Mouse (Mus musculus): ENCODE results near the gene Kif19a. TPM values are rescaled to one million over a fixed set of nuclear protein-coding genes. Genes with fewer than 3 reads are reported as not detected.
A peak's percentile ranks its signal among the peaks of the same experiment; 100 is the strongest.

The Kif19a gene
- polyA plus RNA-seq, 1 experiment from 2014 or later: 0.40 TPM

DNA sequence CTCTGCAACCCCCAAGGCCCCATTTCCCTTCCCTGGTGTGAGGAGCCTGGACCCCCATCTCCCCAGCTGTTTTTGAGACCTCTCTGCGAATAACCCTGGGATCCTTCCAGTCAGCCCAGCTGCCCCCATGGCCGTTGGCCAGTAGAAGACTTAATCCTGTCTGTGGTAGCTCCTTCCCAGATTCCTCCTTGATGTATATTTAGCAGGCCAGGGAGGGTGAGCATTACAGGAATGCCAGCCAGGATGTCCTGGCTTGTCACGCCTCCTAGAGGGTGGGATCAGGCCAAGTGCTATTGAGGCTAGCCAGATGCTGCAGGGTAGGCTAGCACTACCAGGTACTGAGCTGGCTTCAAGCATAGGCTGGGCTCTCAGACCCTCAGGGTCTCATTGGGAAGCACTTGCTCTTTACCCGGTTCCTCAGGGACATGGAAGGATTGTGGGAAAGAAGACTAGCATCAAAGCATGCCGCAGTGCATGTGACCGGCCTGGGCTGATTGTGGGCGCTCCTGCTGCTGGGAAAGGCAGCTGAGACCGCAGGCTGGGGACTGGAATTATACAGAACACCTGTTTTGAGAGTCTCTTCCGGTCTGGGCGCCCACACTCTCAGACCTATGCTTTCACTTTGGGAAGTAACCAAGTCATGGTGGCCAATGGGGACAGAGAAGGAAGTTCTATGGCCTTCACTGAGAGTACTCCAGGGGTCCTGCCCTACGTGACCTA lies 49.8 kb downstream of the Kif19a start:
- Histone ChIP-seq H3K4me3 (no peak overlapping the region), H3K9me3 (no peaks in the 10 kb centered on the region), H3K9ac (no peak overlapping the region), H3K4me2 (no peak overlapping the region), H3K4me1 (peaks cover 9% of the 10 kb centered on the region), H3K36me3 (no peaks in the 10 kb centered on the region), H3K27ac (no peak overlapping the region), H3K27me3 (no peaks in the 10 kb centered on the region)
- no peak for ATAC-seq (ENCODE audit: borderline replicate concordance, extremely low read depth, low FRiP score, low TSS enrichment)
- 59% methylated on average over 11 of the region's 11 CpGs for WGBS

DNA sequence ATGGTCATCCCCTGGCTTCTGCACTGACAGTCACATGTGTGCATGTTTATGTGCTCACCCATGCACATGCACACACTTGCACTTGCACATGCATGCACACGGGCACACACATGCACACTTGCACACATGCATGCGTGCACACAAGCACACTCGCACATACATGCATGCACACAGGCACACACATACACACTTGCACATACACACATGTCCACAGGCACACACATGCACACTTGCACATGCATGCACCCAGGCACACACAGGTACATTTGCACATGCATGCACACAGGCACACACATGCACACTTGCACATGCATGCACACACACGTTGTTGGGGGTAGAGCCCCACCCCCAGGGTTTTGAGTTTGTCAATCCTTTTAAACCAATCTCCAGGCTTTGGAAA lies 51.7 kb downstream of the Kif19a start:
- Histone ChIP-seq H3K9me3 (no peaks in the 10 kb centered on the region), H3K36me3 (no peaks in the 10 kb centered on the region), H3K27ac (no peak overlapping the region), H3K27me3 (no peaks in the 10 kb centered on the region), H3K4me1 (peaks cover 16% of the 10 kb centered on the region), H3K4me3 (no peak overlapping the region), H3K9ac (no peak overlapping the region), H3K4me2 (no peak overlapping the region)
- ATAC-seq (ENCODE audit: borderline replicate concordance, extremely low read depth, low FRiP score, low TSS enrichment): no peak
- WGBS: 83% methylated on average over 4 of the region's 4 CpGs

- no peaks in the 10 kb centered on the region for H3K27me3 ChIP-seq
- no peak overlapping the region for H3K4me2 ChIP-seq
- H3K9ac ChIP-seq: no peak overlapping the region
- peaks cover 25% of the 10 kb centered on the region for H3K4me1 ChIP-seq
- no peaks in the 10 kb centered on the region for H3K9me3 ChIP-seq
- no peaks in the 10 kb centered on the region for H3K36me3 ChIP-seq
- no peak for ATAC-seq (ENCODE audit: borderline replicate concordance, extremely low read depth, low FRiP score, low TSS enrichment)
- no peak overlapping the region for H3K4me3 ChIP-seq
- H3K27ac ChIP-seq: no peak overlapping the region
- WGBS: 91% methylated on average over 7 of the region's 7 CpGs
These were observed 53.0 kb downstream of the Kif19a start for GRCm38 (mm10) chr11:114818185-114818584.

DNA sequence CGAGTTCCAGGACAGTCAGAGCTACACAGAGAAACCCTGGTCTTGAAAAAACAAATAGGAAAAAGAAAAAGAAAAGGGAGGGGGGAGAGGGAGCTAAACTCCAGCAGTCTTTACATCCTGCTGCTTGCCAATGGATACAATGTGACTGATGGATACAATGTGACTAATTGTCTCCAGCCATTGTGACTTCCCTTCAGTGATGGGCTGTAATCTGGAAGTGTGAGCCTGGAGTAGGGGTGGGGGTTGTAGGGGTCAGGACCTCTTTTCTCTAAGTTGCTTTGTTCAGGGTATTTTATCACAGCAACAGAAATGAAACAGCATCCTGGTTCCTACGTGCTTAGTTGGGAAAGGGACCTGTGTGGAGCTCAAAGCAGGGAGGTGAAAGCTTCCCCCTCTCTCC lies 53.9 kb downstream of the Kif19a start:
- Histone ChIP-seq H3K9ac (no peak overlapping the region), H3K4me1 (peaks cover 34% of the 10 kb centered on the region), H3K27me3 (no peaks in the 10 kb centered on the region), H3K9me3 (no peaks in the 10 kb centered on the region), H3K4me3 (no peak overlapping the region), H3K27ac (peak overlapping the region; percentile 74; the same call in 1 of the 2 replicates), H3K4me2 (no peak overlapping the region), H3K36me3 (no peaks in the 10 kb centered on the region)
- no peak for ATAC-seq (ENCODE audit: borderline replicate concordance, extremely low read depth, low FRiP score, low TSS enrichment)
- WGBS: 41% methylated on average over 2 of the region's 2 CpGs

DNA sequence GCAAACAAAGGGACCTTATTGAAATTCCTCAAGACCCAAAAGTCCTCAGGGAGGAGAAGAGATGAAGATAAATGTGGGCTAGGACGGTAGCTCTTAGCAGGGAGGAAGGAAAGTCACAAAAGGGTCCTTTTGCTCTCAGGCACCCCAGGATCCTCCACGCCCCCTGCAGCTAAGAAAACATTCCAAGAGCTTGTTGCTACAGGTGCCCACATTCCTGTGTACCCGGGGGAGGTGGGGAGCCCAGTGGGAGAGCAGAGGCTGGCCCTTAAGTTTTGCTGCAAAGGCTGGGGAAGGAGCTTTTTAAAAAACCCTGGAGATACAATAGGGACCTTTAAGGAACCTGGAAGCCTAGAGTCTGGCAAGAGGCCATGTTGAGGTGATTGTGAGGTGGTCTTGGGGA lies 55.3 kb downstream of the Kif19a start:
- no peaks in the 10 kb centered on the region for H3K36me3 ChIP-seq
- H3K9ac ChIP-seq: no peak overlapping the region
- peak; percentile 43; the same call in 1 of the 2 replicates for ATAC-seq (ENCODE audit: borderline replicate concordance, extremely low read depth, low FRiP score, low TSS enrichment)
- no peak overlapping the region for H3K4me3 ChIP-seq
- peaks cover 27% of the 10 kb centered on the region for H3K4me1 ChIP-seq
- peak overlapping the region; percentile 74 for H3K27ac ChIP-seq
- no peaks in the 10 kb centered on the region for H3K9me3 ChIP-seq
- H3K4me2 ChIP-seq: no peak overlapping the region
- 19% methylated on average over 3 of the region's 3 CpGs for WGBS
- no peaks in the 10 kb centered on the region for H3K27me3 ChIP-seq

DNA sequence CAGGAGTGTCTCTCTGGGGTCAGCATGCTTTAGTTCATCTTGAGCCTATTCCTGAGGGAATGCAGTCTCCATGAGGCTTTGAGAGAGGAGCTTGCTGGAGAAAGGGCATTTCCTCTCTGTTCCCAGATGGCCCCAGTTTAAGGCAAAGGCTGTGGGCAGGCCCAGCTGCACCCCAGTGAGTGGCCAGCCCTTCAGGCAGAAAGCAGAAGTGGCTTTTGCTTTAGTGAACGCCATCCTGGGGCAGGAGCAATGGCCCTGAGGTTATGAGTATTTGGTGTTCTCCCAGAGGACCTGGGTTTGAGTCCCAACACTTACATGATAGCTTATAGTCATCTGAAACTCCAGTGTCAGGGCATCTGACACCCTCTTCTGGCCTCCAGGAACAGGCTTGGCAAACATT lies 56.1 kb downstream of the Kif19a start:
- no peak for ATAC-seq (ENCODE audit: borderline replicate concordance, extremely low read depth, low FRiP score, low TSS enrichment)
- no peak overlapping the region for H3K4me3 ChIP-seq
- no peak overlapping the region for H3K4me2 ChIP-seq
- no peaks in the 10 kb centered on the region for H3K36me3 ChIP-seq
- 36% methylated on average over 1 of the region's 1 CpGs for WGBS
- H3K9me3 ChIP-seq: no peaks in the 10 kb centered on the region
- H3K4me1 ChIP-seq: peaks cover 27% of the 10 kb centered on the region
- no peaks in the 10 kb centered on the region for H3K27me3 ChIP-seq
- no peak overlapping the region for H3K9ac ChIP-seq
- peak overlapping the region; percentile 74 for H3K27ac ChIP-seq

DNA sequence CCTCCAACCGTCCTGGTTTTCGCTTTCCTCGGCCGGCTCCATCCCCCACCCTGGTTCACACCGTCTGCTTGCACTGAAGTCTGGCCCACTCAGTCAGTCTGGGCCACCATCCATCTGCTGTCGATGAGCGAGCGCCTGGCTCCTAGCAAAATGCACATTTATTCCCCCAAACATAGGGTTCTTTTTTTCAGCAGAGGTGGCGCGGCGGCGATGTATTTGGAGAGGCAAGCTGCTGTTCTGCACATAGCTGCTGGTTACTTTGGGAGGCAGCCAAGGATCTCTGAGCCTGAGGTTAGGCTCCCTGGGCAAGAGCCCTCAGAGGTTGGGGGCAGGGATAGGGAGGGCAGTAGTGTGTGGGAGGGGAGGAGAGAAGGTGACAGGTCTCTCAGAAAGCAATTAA lies 57.5 kb downstream of the Kif19a start:
- Histone ChIP-seq H3K4me2 (peak overlapping the region; percentile 21; the same call in 1 of the 2 replicates), H3K27ac (peak overlapping the region; percentile 91), H3K4me1 (peaks cover 32% of the 10 kb centered on the region), H3K9ac (no peak overlapping the region), H3K4me3 (no peak overlapping the region), H3K36me3 (no peaks in the 10 kb centered on the region), H3K9me3 (no peaks in the 10 kb centered on the region), H3K27me3 (no peaks in the 10 kb centered on the region)
- WGBS: 35% methylated on average over 12 of the region's 12 CpGs
- ATAC-seq (ENCODE audit: borderline replicate concordance, extremely low read depth, low FRiP score, low TSS enrichment): peak; percentile 80

DNA sequence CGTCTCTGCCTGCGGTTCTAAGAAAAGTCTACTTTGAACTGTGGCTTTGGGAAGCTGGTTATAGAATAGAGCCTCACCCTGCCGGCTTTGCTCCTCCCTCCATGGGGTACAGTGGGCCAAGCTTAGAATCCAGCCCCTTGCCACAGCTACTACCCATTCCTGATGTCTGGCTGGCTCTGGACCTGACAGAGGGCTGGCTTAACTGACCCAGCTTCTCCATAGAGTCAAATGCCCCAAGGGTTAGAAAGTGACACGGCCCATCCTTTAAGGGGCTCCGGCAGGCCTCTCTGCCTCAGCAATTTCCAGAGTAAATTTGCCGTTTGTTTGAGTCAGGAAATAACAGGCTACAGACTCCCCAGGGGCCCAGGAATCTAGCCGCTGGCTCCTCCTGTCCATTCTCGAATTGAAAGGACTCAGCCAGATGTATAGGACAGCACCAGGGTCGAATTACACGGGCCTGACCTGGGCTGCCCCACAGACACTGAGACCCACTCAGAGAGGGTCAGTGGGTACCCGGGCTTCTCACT lies 58.1 kb downstream of the Kif19a start:
- 0 out of 2 replicates have a peak, but pooled peaks have one; percentile 43 for ATAC-seq (ENCODE audit: borderline replicate concordance, extremely low read depth, low FRiP score, low TSS enrichment)
- no peak overlapping the region for H3K9ac ChIP-seq
- H3K9me3 ChIP-seq: no peaks in the 10 kb centered on the region
- 12% methylated on average over 11 of the region's 11 CpGs for WGBS
- H3K36me3 ChIP-seq: no peaks in the 10 kb centered on the region
- H3K4me2 ChIP-seq: peak overlapping the region; percentile 21; the same call in 1 of the 2 replicates
- H3K27me3 ChIP-seq: no peaks in the 10 kb centered on the region
- no peak overlapping the region for H3K4me3 ChIP-seq
- H3K4me1 ChIP-seq: peaks cover 34% of the 10 kb centered on the region
- peak overlapping the region; percentile 91 for H3K27ac ChIP-seq

- Histone ChIP-seq H3K36me3 (no peaks in the 10 kb centered on the region), H3K27ac (0 out of 2 replicates have a peak overlapping the region, but pooled peaks have one; percentile 41), H3K4me3 (no peak overlapping the region), H3K9me3 (no peaks in the 10 kb centered on the region), H3K9ac (no peak overlapping the region), H3K27me3 (no peaks in the 10 kb centered on the region), H3K4me1 (peaks cover 53% of the 10 kb centered on the region), H3K4me2 (no peak overlapping the region)
- WGBS: 31% methylated on average over 5 of the region's 5 CpGs
- no peak for ATAC-seq (ENCODE audit: borderline replicate concordance, extremely low read depth, low FRiP score, low TSS enrichment)
These were observed 61.5 kb downstream of the Kif19a start for GRCm38 (mm10) chr11:114826686-114827085.

DNA sequence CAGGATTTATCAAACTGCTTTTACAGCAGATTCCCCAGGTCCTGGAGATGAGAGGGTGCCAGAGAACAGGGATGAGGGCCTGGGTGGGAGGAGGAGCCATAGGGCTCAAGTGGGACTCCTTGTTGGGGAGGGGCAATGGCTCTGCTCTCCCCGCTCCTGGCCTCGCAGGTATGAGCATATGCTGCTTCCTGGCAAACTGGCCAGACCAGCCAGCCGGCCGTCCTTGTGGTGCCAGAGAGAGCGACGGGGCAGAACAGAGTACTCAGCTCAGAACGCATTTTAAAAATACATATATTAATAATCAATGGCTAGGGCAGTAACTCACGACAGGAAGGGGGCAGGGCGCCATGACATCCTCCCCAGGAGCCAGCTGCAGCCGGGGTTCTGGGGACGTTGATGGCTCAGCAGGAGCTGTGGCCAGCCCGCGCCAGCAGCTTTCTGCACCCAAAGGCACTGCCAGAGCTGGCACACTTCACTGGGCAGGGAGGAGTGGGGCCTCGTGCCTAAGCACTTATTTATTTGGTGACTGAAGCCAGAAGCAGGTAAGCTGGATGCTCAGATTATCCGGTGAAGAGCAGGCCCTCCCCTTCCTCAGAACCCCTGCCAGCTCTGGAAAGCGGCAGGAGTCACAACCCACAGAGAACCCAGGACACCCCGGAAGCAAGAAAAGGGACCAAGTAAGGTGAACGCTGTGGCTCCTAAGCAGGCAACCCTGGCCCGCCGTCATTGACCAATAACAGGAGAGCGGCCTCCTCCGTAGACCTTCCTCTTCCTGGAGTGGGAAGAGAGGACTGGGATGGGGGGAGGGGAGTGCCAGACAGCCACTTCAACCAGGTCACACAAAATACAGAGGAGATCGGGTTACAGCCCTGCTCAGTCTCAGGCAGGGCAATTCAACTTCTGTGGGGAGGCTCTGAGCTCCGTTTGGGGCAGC lies 64.6 kb downstream of the Kif19a start:
- ATAC-seq (ENCODE audit: borderline replicate concordance, extremely low read depth, low FRiP score, low TSS enrichment): peak; percentile 90
- no peaks in the 10 kb centered on the region for H3K27me3 ChIP-seq
- peaks cover 49% of the 10 kb centered on the region for H3K4me1 ChIP-seq
- no peaks in the 10 kb centered on the region for H3K36me3 ChIP-seq
- no peaks in the 10 kb centered on the region for H3K9me3 ChIP-seq
- 5% methylated on average over 24 of the region's 24 CpGs for WGBS
- H3K4me2 ChIP-seq: peak overlapping the region; percentile 71
- H3K9ac ChIP-seq: peak overlapping the region; percentile 27
- H3K27ac ChIP-seq: peak overlapping the region; percentile 96
- H3K4me3 ChIP-seq: peak overlapping the region; percentile 34

DNA sequence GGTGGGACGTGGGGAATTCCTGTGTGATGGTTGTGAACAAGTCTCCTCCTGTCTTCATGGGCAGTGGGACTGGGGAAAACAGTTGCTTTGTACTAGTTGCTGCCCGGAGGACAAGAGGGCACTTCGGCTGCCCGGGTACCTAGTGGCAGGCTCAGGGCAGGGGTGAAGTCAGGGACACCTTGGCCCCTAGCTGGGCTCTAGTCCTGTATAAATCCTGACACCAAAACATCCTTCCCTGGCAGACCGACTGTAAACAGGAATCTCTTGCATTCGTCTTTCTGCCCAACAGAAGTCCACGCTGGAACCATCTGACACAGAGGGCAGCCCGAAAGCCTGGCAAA lies 65.2 kb downstream of the Kif19a start:
- Histone ChIP-seq H3K27ac (peak overlapping the region; percentile 96), H3K27me3 (no peaks in the 10 kb centered on the region), H3K4me1 (peaks cover 49% of the 10 kb centered on the region), H3K36me3 (no peaks in the 10 kb centered on the region), H3K4me3 (peak overlapping the region; percentile 34), H3K4me2 (peak overlapping the region; percentile 71), H3K9me3 (no peaks in the 10 kb centered on the region), H3K9ac (peak overlapping the region; percentile 27; the same call in 1 of the 2 replicates)
- peak; percentile 14; the same call in 1 of the 2 replicates for ATAC-seq (ENCODE audit: borderline replicate concordance, extremely low read depth, low FRiP score, low TSS enrichment)
- 14% methylated on average over 8 of the region's 8 CpGs for WGBS

GRCm38 (mm10) chr11:114833166-114833565 lies 68.0 kb downstream of the Kif19a start:
- Histone ChIP-seq H3K27me3 (no peaks in the 10 kb centered on the region), H3K4me2 (no peak overlapping the region), H3K9ac (no peak overlapping the region), H3K4me3 (no peak overlapping the region), H3K36me3 (no peaks in the 10 kb centered on the region), H3K4me1 (peaks cover 42% of the 10 kb centered on the region), H3K9me3 (no peaks in the 10 kb centered on the region), H3K27ac (no peak overlapping the region)
- WGBS: 44% methylated on average over 5 of the region's 5 CpGs
- no peak for ATAC-seq (ENCODE audit: borderline replicate concordance, extremely low read depth, low FRiP score, low TSS enrichment)
